Mouse (Mus musculus): ENCODE measurements around the gene Gria1. TPM values are rescaled to one million over a fixed set of nuclear protein-coding genes. Genes with fewer than 3 reads are reported as not detected.

Gene Gria1
- polyA plus RNA-seq, 1 experiment from 2014 or later: 0.29 TPM

GRCm38 (mm10) chr11:57160076-57160475, 148.9 kb downstream of the Gria1 start:
- DNase-seq (no peak), ATAC-seq (ENCODE audit: insufficient read depth) (no peak)
- Histone ChIP-seq H3K9me3 (ENCODE audit: low read depth, low read length) (no peaks in the 10 kb centered on the region), H3K36me3 (ENCODE audit: insufficient read depth) (no peaks in the 10 kb centered on the region), H3K27me3 (ENCODE audit: insufficient read depth, low read length) (no peaks in the 10 kb centered on the region), H3K27ac (ENCODE audit: low read depth) (no peak overlapping the region), H3K4me2 (no peak overlapping the region), H3K4me1 (ENCODE audit: insufficient read depth) (no peaks in the 10 kb centered on the region), H3K4me3 (ENCODE audit: low read depth, low read length) (no peak overlapping the region), H3K9ac (no peak overlapping the region)
- no peak for TF ChIP-seq CTCF (IDR thresholded peaks at IDR 0.05; ENCODE audit: low read depth)
- 86% methylated on average over 8 of the region's 8 CpGs for whole genome bisulfite sequencing

- no peak for TF ChIP-seq CTCF (IDR thresholded peaks at IDR 0.05; ENCODE audit: low read depth)
- WGBS: 76% methylated on average over 6 of the region's 6 CpGs
Measured at GRCm38 (mm10) chr11:57162931-57163330, 151.7 kb downstream of the Gria1 start.

GRCm38 (mm10) chr11:57170058-57170457, 158.9 kb downstream of the Gria1 start:
- H3K4me1 ChIP-seq (ENCODE audit: insufficient read depth): no peaks in the 10 kb centered on the region
- H3K27ac ChIP-seq (ENCODE audit: low read depth): no peak overlapping the region
- DNase-seq: no peak
- no peak overlapping the region for H3K4me3 ChIP-seq (ENCODE audit: low read depth, low read length)
- H3K9ac ChIP-seq: no peak overlapping the region
- H3K4me2 ChIP-seq: no peak overlapping the region
- H3K27me3 ChIP-seq (ENCODE audit: insufficient read depth, low read length): no peaks in the 10 kb centered on the region
- no peak for ATAC-seq (ENCODE audit: insufficient read depth)
- H3K36me3 ChIP-seq (ENCODE audit: insufficient read depth): no peaks in the 10 kb centered on the region
- TF ChIP-seq CTCF (IDR thresholded peaks at IDR 0.05; ENCODE audit: low read depth): no peak
- H3K9me3 ChIP-seq (ENCODE audit: low read depth, low read length): no peaks in the 10 kb centered on the region
- WGBS: 69% methylated on average over 6 of the region's 6 CpGs

More at GRCm38 (mm10) chr11:57162931-57163330, 151.7 kb downstream of the Gria1 start:
- no peak overlapping the region for H3K27ac ChIP-seq (ENCODE audit: low read depth)
- no peaks in the 10 kb centered on the region for H3K27me3 ChIP-seq (ENCODE audit: insufficient read depth, low read length)
- no peaks in the 10 kb centered on the region for H3K9me3 ChIP-seq (ENCODE audit: low read depth, low read length)
- ATAC-seq (ENCODE audit: insufficient read depth): no peak
- DNase-seq: no peak
- H3K4me1 ChIP-seq (ENCODE audit: insufficient read depth): no peaks in the 10 kb centered on the region
- no peak overlapping the region for H3K4me3 ChIP-seq (ENCODE audit: low read depth, low read length)
- H3K9ac ChIP-seq: no peak overlapping the region
- no peak overlapping the region for H3K4me2 ChIP-seq
- H3K36me3 ChIP-seq (ENCODE audit: insufficient read depth): no peaks in the 10 kb centered on the region

GRCm38 (mm10) chr11:57174165-57174564, 163.0 kb downstream of the Gria1 start:
- Histone ChIP-seq H3K9ac (no peak overlapping the region), H3K4me1 (ENCODE audit: insufficient read depth) (no peaks in the 10 kb centered on the region), H3K27me3 (ENCODE audit: insufficient read depth, low read length) (no peaks in the 10 kb centered on the region), H3K9me3 (ENCODE audit: low read depth, low read length) (no peaks in the 10 kb centered on the region), H3K36me3 (ENCODE audit: insufficient read depth) (no peaks in the 10 kb centered on the region), H3K4me2 (no peak overlapping the region), H3K4me3 (ENCODE audit: low read depth, low read length) (no peak overlapping the region), H3K27ac (ENCODE audit: low read depth) (no peak overlapping the region)
- ATAC-seq (ENCODE audit: insufficient read depth): no peak
- 37% methylated on average over 5 of the region's 5 CpGs for WGBS
- TF ChIP-seq CTCF (IDR thresholded peaks at IDR 0.05; ENCODE audit: low read depth): no peak
- DNase-seq: no peak

- Histone ChIP-seq H3K27me3 (ENCODE audit: insufficient read depth, low read length) (no peaks in the 10 kb centered on the region), H3K4me1 (ENCODE audit: insufficient read depth) (no peaks in the 10 kb centered on the region), H3K4me3 (ENCODE audit: low read depth, low read length) (no peak overlapping the region), H3K27ac (ENCODE audit: low read depth) (no peak overlapping the region), H3K9ac (no peak overlapping the region), H3K9me3 (ENCODE audit: low read depth, low read length) (no peaks in the 10 kb centered on the region), H3K36me3 (ENCODE audit: insufficient read depth) (no peaks in the 10 kb centered on the region), H3K4me2 (no peak overlapping the region)
- WGBS: 18% methylated on average over 3 of the region's 3 CpGs
- ATAC-seq (ENCODE audit: insufficient read depth) (no peak), DNase-seq (peak; percentile 5)
- peak; percentile 51 for TF ChIP-seq CTCF (IDR thresholded peaks at IDR 0.05; ENCODE audit: low read depth)
Measured at GRCm38 (mm10) chr11:57176552-57176951, 165.4 kb downstream of the Gria1 start.

GRCm38 (mm10) chr11:57184216-57184615, 173.0 kb downstream of the Gria1 start:
- TF ChIP-seq CTCF (IDR thresholded peaks at IDR 0.05; ENCODE audit: low read depth): no peak
- H3K9me3 ChIP-seq (ENCODE audit: low read depth, low read length): no peaks in the 10 kb centered on the region
- H3K4me1 ChIP-seq (ENCODE audit: insufficient read depth): no peaks in the 10 kb centered on the region
- no peaks in the 10 kb centered on the region for H3K36me3 ChIP-seq (ENCODE audit: insufficient read depth)
- H3K27ac ChIP-seq (ENCODE audit: low read depth): no peak overlapping the region
- no peak overlapping the region for H3K4me3 ChIP-seq (ENCODE audit: low read depth, low read length)
- DNase-seq (no peak), ATAC-seq (ENCODE audit: insufficient read depth) (no peak)
- no peak overlapping the region for H3K4me2 ChIP-seq
- 87% methylated on average over 4 of the region's 4 CpGs for WGBS
- H3K27me3 ChIP-seq (ENCODE audit: insufficient read depth, low read length): no peaks in the 10 kb centered on the region
- no peak overlapping the region for H3K9ac ChIP-seq

GRCm38 (mm10) chr11:57185110-57185509, 173.9 kb downstream of the Gria1 start:
- TF ChIP-seq CTCF (IDR thresholded peaks at IDR 0.05; ENCODE audit: low read depth): no peak
- H3K4me1 ChIP-seq (ENCODE audit: insufficient read depth): no peaks in the 10 kb centered on the region
- ATAC-seq (ENCODE audit: insufficient read depth) (no peak), DNase-seq (no peak)
- no peaks in the 10 kb centered on the region for H3K27me3 ChIP-seq (ENCODE audit: insufficient read depth, low read length)
- no peak overlapping the region for H3K27ac ChIP-seq (ENCODE audit: low read depth)
- no peaks in the 10 kb centered on the region for H3K9me3 ChIP-seq (ENCODE audit: low read depth, low read length)
- no peak overlapping the region for H3K4me3 ChIP-seq (ENCODE audit: low read depth, low read length)
- no peak overlapping the region for H3K4me2 ChIP-seq
- no peak overlapping the region for H3K9ac ChIP-seq
- H3K36me3 ChIP-seq (ENCODE audit: insufficient read depth): no peaks in the 10 kb centered on the region

- H3K4me3 ChIP-seq (ENCODE audit: low read depth, low read length): no peak overlapping the region
- H3K27ac ChIP-seq (ENCODE audit: low read depth): no peak overlapping the region
- ATAC-seq (ENCODE audit: insufficient read depth) (no peak), DNase-seq (no peak)
- no peaks in the 10 kb centered on the region for H3K27me3 ChIP-seq (ENCODE audit: insufficient read depth, low read length)
- no peak overlapping the region for H3K9ac ChIP-seq
- WGBS: 65% methylated on average over 8 of the region's 8 CpGs
- H3K36me3 ChIP-seq (ENCODE audit: insufficient read depth): no peaks in the 10 kb centered on the region
- H3K9me3 ChIP-seq (ENCODE audit: low read depth, low read length): no peaks in the 10 kb centered on the region
- no peaks in the 10 kb centered on the region for H3K4me1 ChIP-seq (ENCODE audit: insufficient read depth)
- no peak for TF ChIP-seq CTCF (IDR thresholded peaks at IDR 0.05; ENCODE audit: low read depth)
- no peak overlapping the region for H3K4me2 ChIP-seq
Measured at GRCm38 (mm10) chr11:57189391-57189790, 178.2 kb downstream of the Gria1 start.
